Mouse (Mus musculus) gastrocnemius, adult 8-10 months (tissue): Measurements from ENCODE around the gene Nop10. TPM values are rescaled to one million over a fixed set of nuclear protein-coding genes. Genes with fewer than 3 reads are reported as not detected.

ENCODE experiments used
- total RNA-seq, 4 experiments: library from RNA; stranded (reverse); gene quantifications; 2 replicates each; pipeline ENCODE4 v1.2.4; 2022

Gene Nop10
- total RNA-seq, 4 experiments from 2014 or later = 50.0 to 61.0 (median 55.2) TPM

Other genes with a start within 250 kb of the Nop10 start
- gene Olfr1310, start 249.2 kb upstream of the Nop10 start, total RNA-seq = not detected
- not detected for gene Olfr1311, start 237.5 kb upstream of the Nop10 start, total RNA-seq
- gene Olfr1312, start 211.7 kb upstream of the Nop10 start, total RNA-seq = not detected
- gene Olfr1313, start 184.1 kb upstream of the Nop10 start, total RNA-seq = not detected
- not detected for gene Olfr1314, start 165.1 kb upstream of the Nop10 start, total RNA-seq
- not detected for gene Olfr1315-ps1, start 146.5 kb upstream of the Nop10 start, total RNA-seq
- gene Olfr1316, start 126.9 kb upstream of the Nop10 start, total RNA-seq = not detected
- gene Olfr1317, start 121.6 kb upstream of the Nop10 start, total RNA-seq = not detected
- not detected for gene Olfr1318, start 107.7 kb upstream of the Nop10 start, total RNA-seq
- gene Lpcat4, start 22.5 kb upstream of the Nop10 start, total RNA-seq = 1 to 10 TPM in 2 of 4 experiments, under 1 TPM in 2; 0.61 to 1.3 (median 0.97) TPM
- not detected for gene Nutm1, start 2.6 kb upstream of the Nop10 start, total RNA-seq
- 10 to 100 TPM; 26.2 to 30.9 (median 27.1) TPM for gene Slc12a6, start 3.9 kb downstream of the Nop10 start, total RNA-seq
- gene Gm21985, start 4.4 kb downstream of the Nop10 start, total RNA-seq = under 1 TPM in 3 of 4 experiments, not detected in 1; 0.72 to 0.89 (median 0.87) TPM
- 10 to 100 TPM; 72.9 to 76.0 (median 73.7) TPM for gene Emc4, start 106.1 kb downstream of the Nop10 start, total RNA-seq
- gene Katnbl1, start 117.3 kb downstream of the Nop10 start, total RNA-seq = 1 to 10 TPM; 1.7 to 4.3 (median 2.0) TPM
- 10 to 100 TPM; 12.2 to 14.3 (median 13.5) TPM for gene Emc7, start 193.1 kb downstream of the Nop10 start, total RNA-seq
- not detected for gene Chrm5, start 218.8 kb downstream of the Nop10 start, total RNA-seq
- gene Aven, start 231.0 kb downstream of the Nop10 start, total RNA-seq = 10 to 100 TPM; 13.4 to 18.4 (median 15.0) TPM